Mouse (Mus musculus) natural killer cell, adult 2 months (primary cell): ENCODE results near the gene Prtn3.

Source experiments
- DNase-seq, 2 experiments: peaks; one replicate each; pipeline ENCODE4 v3.0.0; 2022; ENCODE audit warnings: low spot score in 2 of 2

The Prtn3 gene

GRCm38 (mm10) chr10:79855558-79856184 lies 18.6 kb upstream of the Prtn3 start:
- peak; percentile 60 to 72 for DNase-seq

DNA sequence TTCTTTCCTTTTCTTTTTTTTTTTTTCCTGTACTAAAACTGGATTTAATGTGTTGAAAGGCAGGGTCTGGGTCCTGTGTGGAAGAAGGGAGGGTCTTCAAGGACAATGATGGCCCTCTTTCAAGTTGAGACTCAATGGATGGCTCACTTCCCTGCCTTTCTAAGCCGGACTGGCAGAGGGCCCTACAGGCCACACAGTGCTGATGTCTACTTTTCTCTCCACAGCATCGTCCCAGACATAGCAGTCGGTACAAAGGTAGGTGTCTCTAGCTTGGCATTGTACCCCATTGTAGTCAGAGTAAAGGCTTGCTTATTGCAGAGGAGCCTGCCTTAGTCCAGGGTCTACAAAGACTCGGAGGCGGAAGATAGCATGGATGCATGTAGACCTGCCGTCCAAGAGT lies 18.0 kb upstream of the Prtn3 start:
- no peak for DNase-seq

GRCm38 (mm10) chr10:79856704-79857451 lies 17.4 kb upstream of the Prtn3 start:
- DNase-seq: peak in 1 of 2 experiments; percentile 54

- DNase-seq: peak; percentile 75 to 80
These were observed 16.8 kb upstream of the Prtn3 start for GRCm38 (mm10) chr10:79857452-79857811.

DNA sequence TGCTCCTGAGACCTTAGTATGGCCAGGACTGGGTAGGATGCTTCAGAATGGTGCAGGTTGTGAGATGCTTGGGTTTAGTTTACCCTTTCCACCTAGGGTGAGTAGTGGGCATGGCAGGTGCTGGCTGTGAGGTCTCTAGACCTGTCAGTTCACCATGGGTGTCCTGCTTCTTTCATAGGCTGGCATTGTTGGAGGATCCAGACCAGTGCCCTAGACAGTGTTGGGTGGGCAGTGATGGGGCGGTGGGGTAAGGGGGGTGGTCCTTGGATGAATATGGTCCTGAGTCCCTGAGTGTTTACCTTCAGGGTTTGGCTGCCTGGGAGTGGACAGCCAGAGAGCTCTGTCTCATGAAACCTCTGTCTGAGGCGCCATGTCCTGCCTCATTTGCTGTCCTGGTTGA lies 16.4 kb upstream of the Prtn3 start:
- no peak for DNase-seq

- DNase-seq: no peak
These were observed 15.7 kb upstream of the Prtn3 start for GRCm38 (mm10) chr10:79858416-79859074.

- DNase-seq: no peak
These were observed 15.2 kb upstream of the Prtn3 start for GRCm38 (mm10) chr10:79859116-79859515.

DNA sequence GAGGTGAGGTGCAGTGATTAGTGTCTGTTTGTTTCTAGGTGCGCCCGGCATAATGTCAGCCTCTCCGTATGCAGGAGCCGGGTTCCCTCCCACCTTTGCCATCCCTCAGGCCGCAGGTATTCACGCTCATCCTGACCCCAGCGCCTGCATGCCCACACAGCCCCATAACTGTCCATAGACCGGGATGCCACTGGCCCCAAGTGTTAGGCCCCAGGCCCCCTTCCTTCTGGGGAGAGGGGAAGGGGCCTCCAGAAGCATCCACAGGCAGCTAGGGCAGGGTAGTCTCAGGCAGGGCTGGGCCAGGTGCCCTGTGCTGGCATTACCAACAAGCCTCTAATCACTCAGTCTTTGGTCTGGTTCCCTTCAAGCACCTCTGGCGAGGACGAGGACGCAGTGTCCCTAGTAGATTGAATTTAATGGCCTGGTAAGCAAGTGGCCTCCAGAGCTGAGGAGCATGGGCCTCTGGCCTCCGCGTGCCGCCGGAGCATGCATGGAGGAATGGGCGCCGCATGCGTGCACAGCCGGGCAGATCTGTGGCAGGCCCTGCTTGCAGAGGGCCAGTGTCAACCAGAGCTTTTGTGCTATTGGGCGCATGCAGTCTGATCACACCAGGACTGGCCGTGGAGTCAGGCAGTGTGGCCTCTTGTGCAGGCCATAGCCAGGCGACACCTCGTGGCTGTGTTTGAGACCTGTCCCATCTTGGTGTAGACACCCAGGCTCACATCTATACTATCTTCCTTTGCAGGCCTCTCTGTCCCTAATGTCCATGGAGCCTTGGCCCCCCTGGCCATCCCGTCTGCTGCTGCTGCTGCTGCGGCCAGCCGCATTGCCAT lies 14.0 kb upstream of the Prtn3 start:
- DNase-seq: no peak

DNA sequence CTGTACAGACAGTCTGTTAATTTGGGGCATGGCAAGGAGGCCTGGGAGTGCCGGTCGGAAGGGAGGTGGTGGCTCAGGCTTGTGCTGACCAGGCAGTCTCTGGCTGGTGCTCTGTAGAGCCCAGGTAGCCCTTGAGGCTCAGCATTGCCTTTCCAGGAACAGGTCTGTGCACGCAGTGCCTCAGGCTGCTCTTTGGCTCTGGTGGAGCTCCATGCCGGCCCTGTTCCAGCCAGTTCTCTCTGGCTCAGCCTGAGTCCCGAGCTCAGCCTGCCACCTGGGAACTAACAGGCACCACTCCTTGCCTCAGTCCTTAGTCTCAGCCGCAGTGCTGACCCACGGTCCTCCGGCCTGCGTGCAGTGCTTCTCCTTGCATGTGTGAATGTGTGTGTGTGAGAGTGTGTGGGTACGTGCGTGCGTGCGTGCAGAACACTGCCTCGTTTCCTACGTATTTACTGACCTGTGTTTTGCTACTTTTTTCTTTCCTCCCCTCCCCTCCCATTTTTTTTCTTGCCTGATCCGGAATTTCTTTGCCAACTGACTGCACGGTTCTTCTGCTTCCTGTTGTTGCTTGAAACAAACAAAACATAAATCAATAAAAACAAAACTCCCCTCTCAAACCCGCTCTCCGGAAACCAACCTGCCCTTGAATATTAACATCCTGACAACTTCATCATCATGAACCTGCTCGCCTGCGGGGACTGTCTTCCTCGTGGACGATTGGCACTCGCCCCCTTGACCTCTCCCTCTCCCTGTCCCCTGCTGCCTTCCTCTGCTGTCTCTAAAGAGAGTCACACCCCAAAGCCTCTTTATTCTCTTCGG lies 12.8 kb upstream of the Prtn3 start:
- no peak for DNase-seq

- DNase-seq: no peak
These were observed 12.1 kb upstream of the Prtn3 start for GRCm38 (mm10) chr10:79862049-79862788.

DNA sequence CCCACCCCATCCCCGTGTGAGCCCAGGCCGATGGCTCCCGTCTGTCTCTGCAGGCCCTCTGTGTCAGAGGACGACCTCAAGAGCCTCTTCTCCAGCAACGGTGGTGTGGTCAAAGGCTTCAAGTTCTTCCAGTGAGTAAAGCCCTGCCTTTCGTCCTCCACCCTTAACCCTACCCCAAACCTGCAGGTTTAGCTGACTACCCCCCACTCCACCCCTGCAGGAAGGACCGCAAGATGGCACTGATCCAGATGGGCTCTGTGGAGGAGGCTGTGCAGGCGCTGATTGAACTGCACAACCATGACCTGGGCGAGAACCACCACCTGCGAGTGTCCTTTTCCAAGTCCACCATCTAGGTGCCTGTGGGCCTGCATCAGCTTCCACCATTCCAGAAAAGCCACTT lies 11.4 kb upstream of the Prtn3 start:
- DNase-seq: no peak

DNA sequence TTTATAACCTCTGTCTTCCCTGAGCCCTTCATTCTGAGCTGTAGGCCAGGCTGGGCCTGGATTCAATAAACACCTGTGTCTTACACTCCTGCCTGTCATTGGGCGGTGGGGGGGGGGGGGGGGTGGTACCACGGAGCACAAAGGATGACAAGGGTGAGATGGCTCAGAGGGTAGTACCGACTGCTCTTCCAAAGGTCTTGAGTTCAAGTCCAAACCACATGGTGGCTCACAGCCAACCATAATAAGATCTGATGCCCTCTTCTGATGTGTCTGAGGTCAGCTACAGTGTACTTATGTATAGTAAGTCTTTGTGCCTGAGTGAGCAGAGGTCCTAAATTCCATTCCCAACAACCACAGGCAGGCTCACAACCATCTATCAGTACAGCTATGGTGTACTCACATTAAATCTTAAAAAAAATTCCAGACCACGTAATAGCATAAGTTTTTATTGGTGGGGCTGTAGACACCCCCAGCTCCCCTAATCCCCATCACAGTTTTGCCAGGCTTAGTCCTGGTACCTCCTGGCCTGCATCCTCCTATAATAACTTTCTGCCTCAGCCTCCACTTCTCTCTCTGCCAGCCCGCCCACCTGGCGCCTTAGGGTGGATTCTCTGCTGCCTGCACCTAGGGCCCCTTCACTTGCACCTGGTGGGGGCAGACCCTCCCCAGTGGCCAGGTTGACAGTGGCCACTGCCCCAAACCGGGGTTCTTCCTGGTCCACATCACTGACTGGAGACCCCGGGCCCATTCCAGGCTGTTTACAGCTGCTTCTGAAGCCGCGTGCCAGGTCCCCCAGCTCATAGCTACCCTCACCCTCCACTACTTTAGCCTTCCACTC lies 9.7 kb upstream of the Prtn3 start:
- no peak for DNase-seq

- no peak for DNase-seq
These were observed 9.1 kb upstream of the Prtn3 start for GRCm38 (mm10) chr10:79865189-79865601.

DNA sequence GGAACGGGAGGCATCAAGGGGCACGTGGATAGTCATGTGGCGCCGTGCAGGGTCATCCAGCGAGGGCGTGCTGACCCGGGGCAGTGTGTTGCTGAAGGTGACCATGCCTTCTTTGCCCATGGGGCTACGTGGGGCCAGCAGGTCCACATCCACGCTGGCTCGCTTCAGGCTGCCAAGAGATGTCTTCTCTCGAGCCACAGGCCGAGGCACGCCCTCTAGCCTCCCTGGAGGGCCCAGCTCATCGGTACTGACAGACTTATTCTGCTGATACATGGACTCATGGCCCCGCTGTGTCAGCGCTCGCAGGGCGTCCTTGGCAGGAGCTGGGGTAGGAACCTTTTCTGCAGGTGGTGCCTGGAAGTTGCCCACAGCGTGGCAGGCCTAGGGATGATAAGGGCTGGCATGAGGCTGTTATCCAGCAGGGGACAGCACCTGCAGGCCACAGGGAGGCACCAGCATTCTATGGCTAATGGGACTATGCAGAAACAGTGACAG lies 8.4 kb upstream of the Prtn3 start:
- no peak for DNase-seq

GRCm38 (mm10) chr10:79866601-79867000 lies 7.7 kb upstream of the Prtn3 start:
- DNase-seq: no peak

DNA sequence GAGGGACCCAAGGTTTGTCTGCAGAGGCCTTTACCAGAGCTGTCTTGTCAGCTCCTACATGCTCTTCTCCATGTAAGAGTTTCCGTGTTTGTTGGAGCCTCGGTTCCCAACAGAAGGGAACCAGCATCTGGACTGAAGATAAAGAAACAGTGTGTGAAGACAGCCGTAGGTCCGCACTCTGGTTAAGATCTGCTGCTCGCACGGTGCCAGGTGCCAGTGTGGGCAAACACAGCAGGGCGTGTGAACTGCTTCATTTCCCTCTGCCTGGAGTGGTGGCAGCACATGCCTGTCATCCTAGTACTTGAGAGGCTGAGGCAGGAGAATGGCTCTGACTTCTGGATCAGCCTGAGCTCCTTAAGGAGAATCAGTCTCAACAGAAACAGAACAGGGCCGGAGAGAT lies 2.4 kb upstream of the Prtn3 start:
- no peak for DNase-seq

DNA sequence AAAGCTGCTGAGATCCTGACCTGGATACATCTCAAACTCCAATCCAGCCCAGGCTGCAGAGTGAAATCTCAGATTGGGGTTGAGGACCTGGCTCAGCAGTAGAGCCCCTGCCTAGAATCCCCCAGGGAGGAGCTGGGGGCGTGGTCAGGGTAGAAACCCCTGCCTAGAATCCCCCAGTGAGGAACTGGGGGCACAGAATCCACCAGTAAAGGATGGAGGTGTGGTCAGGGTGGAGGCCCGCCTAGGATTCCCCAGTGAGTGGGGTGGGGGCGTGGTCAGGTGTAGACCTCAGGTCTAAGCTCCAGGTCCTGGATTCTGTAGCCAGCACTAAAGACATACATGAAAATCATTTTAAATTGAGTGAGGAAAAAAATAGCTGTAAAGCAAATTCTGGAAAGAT lies 1.4 kb upstream of the Prtn3 start:
- no peak for DNase-seq

- DNase-seq: no peak
These were observed 963 bp upstream of the Prtn3 start for GRCm38 (mm10) chr10:79873313-79873712.

DNA sequence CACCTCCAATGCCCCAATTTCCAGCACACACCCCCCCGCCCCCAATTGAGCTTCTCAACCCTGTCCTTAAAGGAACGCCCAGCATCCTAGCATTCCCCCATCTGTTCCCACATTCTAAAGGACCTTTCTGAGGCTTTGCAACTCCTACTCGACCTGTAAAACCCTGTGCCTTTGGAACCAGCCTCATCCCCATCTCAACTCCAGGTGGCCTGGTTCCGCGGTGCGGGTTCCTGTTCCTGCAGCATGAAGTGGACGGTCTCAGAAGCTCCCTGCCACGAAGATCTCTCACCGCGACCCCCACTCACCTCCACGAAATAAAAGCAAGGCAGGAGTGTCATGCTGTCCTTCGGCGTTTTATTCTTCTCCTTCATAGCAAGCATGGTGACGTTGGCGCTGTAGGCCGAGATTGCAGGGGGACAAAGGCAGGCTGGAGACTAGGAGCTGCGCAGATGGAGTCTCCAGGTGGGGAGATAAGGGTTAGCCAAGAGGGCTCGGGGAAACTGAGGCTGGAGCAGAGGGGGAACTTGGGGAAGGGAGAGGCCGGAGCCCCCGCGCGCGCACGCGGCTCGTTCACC lies 474 bp upstream of the Prtn3 start:
- no peak for DNase-seq
